Mouse (Mus musculus) heart, embryonic 16.5 days (tissue): ENCODE measurements around the gene Cox7a1. TPM values are rescaled to one million over a fixed set of nuclear protein-coding genes. Genes with fewer than 3 reads are reported as not detected.

Source experiments
- ATAC-seq: fragments of 200-750 bp; cut with Nextera tagmentation; replicated peaks from 2 replicates; pipeline ENCODE4 v1.8.0; 2017; ENCODE audit warnings: moderate number of reproducible peaks; ENCODE audit not compliant: insufficient read depth, low FRiP score; ENCODE audit errors: extremely low read depth
- H3K27ac ChIP-seq: fragments of 300-500 bp; sonication (generic); 2 replicates; pipeline ENCODE4 v1.5.1; 2014; ENCODE audit warnings: mild to moderate bottlenecking, low read length, control low read depth, moderate library complexity
- H3K27me3 ChIP-seq: fragments of 300-500 bp; sonication (generic); 2 replicates; pipeline ENCODE4 v1.6.1; 2014; ENCODE audit warnings: low read length, mixed read lengths; ENCODE audit not compliant: control insufficient read depth, insufficient read depth
- H3K36me3 ChIP-seq: fragments of 300-500 bp; sonication (generic); 2 replicates; pipeline ENCODE4 v1.6.1; 2014; ENCODE audit not compliant: control insufficient read depth, insufficient read depth
- H3K4me1 ChIP-seq: fragments of 300-500 bp; sonication (generic); 2 replicates; pipeline ENCODE4 v1.6.1; 2014; ENCODE audit warnings: low read length, mixed read lengths; ENCODE audit not compliant: control insufficient read depth, insufficient read depth
- H3K4me2 ChIP-seq: fragments of 300-500 bp; sonication (generic); 2 replicates; pipeline ENCODE4 v1.6.1; 2014; ENCODE audit warnings: low read depth, mild to moderate bottlenecking, control low read depth, low read length
- H3K4me3 ChIP-seq: fragments of 300-500 bp; sonication (generic); 2 replicates; pipeline ENCODE4 v1.5.1; 2014; ENCODE audit warnings: mild to moderate bottlenecking, control low read depth, low read length
- H3K9ac ChIP-seq: fragments of 300-500 bp; sonication (generic); 2 replicates; pipeline ENCODE4 v1.6.1; 2014; ENCODE audit warnings: low read length, control low read depth
- H3K9me3 ChIP-seq: fragments of 300-500 bp; sonication (generic); replicated peaks from 2 replicates; pipeline ENCODE4 v1.6.1; 2016; ENCODE audit warnings: low read length; ENCODE audit not compliant: control insufficient read depth
- WGBS: fragments of 180-500 bp; shearing (Covaris S2); extraction: QIAGEN DNeasy Blood & Tissue Kit; methylation state at CpG from one replicate; pipeline ENCODE4 v1.1.7; 2014; 5-methylcytosine and 5-hydroxymethylcytosine counted together
- polyA plus RNA-seq: library from polyadenylated mRNA; unstranded; fragments of >200 nt; fragmentation: Nextera tagmentation; extraction: Ambion mirVana; gene quantifications from 2 replicates; pipeline ENCODE4 v1.2.1, GENCODE M21; 2015

Gene Cox7a1
- 506 and 580 TPM in 2 replicates for polyA plus RNA-seq

DNA sequence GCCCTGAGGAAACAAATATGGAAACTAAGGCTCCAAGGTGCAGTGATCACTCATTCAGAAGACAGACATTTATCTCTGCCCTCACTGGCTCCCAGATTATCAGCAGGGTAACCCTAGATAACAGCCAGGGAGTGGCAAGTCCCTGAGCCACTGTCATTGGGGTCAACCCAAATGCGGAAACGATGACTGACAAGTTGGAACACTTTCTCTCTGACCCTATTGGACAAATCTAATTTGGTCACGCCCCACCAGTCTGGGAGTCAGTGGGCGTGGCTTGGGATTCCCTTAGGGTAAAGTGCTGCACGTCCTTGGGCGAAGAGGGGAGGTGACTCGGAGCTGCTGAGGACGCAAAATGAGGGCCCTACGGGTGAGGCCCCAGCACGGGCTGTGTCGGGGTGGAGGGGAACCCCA is at the start of gene Cox7a1:
Cox7a1 (plus strand) TSS at position 266 of the 411 bp plus-strand sequence.
- peak within 1 kb of the TSS; percentile 59 for H3K4me2 ChIP-seq
- peaks cover 8% of the 10 kb centered on the region; the same call in 1 of the 2 replicates for H3K4me1 ChIP-seq
- H3K27ac ChIP-seq: peak within 1 kb of the TSS; percentile 77
- no peaks in the 10 kb centered on the region for H3K27me3 ChIP-seq
- under 1% methylated on average over 11 of the region's 11 CpGs for WGBS
- peaks cover 23% of the 10 kb centered on the region for H3K36me3 ChIP-seq
- peak; percentile 88 for ATAC-seq
- H3K9ac ChIP-seq: peak within 1 kb of the TSS; percentile 78
- peak within 1 kb of the TSS; percentile 56 for H3K4me3 ChIP-seq
- no peaks in the 10 kb centered on the region for H3K9me3 ChIP-seq

DNA sequence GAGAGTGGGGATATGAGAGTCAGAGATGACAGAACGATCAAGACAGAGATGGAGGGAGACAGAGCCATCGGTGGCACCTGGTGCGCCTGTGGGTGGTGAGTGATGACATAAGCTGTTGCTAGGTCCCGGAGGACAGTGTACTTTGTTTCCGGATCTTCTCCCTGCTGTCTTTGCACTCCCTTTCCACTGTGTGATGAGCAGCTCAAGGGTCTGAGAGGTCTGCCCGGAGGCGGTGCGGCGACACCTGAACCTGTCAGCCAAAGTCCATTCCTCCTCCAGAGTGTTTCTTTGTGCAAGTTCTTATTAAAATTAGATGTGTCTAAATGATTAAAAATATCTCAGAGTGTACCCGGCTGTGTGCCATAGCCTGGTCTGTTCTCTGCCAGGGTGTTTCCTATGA is 47.1 kb upstream of the Cox7a1 start:
- WGBS: 79% methylated on average over 10 of the region's 10 CpGs
- Histone ChIP-seq H3K27ac (no peak overlapping the region), H3K4me3 (no peak overlapping the region), H3K4me1 (no peaks in the 10 kb centered on the region), H3K36me3 (peaks cover 45% of the 10 kb centered on the region), H3K27me3 (no peaks in the 10 kb centered on the region), H3K9me3 (peaks cover 12% of the 10 kb centered on the region), H3K9ac (no peak overlapping the region), H3K4me2 (no peak overlapping the region)
- no peak for ATAC-seq

DNA sequence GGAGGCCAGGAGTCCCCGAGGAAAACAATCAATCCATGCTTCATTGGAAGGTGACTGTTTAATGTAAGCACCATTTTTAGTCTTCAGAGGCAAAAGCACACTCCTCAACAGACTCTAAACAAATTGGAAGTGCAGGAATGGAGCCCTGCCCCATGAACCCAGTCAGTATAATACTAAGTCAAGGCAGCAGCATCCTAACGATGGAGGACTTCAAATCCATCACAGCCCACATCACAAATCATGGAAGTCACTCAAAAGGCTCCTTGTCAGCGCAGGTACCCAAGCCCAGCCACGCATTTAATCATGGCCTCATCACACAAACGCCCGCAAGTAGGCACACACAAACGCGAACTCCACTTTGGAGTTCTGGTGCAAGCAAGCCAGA is 40.8 kb upstream of the Cox7a1 start:
- peak overlapping the region; percentile 78; the same call in 1 of the 2 replicates for H3K27ac ChIP-seq
- H3K9me3 ChIP-seq: 0 out of 2 replicates have a peak, but pooled peaks cover 5% of the 10 kb centered on the region
- H3K36me3 ChIP-seq: peaks cover 12% of the 10 kb centered on the region; the same call in 1 of the 2 replicates
- peak overlapping the region; percentile 66 for H3K4me2 ChIP-seq
- peak overlapping the region; percentile 78 for H3K9ac ChIP-seq
- H3K27me3 ChIP-seq: no peaks in the 10 kb centered on the region
- WGBS: 17% methylated on average over 8 of the region's 8 CpGs
- peak overlapping the region; percentile 66 for H3K4me3 ChIP-seq
- peaks cover 3% of the 10 kb centered on the region for H3K4me1 ChIP-seq
- ATAC-seq: no peak

DNA sequence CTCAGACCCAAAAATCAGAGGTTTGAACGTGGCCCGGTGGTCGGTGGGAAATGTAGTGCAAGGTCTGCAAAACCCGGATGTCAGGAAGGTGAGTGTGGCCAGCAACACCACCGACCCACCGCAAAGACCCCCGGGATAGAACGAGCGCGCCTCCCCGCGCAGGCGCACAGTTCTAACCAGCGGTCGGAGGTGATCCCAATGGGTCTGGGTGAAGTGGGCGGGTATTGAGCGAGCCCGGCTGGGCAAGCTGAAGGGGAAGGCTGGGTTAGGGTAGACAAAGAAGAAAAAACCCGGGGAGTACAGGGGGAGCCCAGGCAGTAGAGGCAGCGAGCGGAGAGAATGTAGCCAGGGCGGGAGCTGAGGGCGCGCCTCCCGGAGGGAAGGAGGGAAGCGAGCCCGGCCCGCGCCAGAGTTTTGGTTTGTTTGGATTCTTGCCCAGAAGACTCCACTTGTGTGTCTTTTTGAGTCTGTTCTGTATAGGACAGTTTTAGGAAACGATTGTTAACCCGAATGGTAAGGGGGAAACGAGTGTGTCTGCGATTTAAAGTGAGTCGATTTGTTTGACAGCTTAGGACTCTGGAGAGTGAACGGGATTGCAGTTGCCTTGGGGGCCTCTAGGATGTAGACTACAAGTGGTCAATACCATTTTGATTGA is 40.3 kb upstream of the Cox7a1 start:
- H3K9ac ChIP-seq: peak overlapping the region; percentile 78
- peak overlapping the region; percentile 66 for H3K4me2 ChIP-seq
- peaks cover 17% of the 10 kb centered on the region; the same call in 1 of the 2 replicates for H3K36me3 ChIP-seq
- H3K9me3 ChIP-seq: peaks cover 8% of the 10 kb centered on the region; the same call in 1 of the 2 replicates
- ATAC-seq: peak; percentile 92
- no peaks in the 10 kb centered on the region for H3K27me3 ChIP-seq
- 1% methylated on average over 35 of the region's 35 CpGs for WGBS
- H3K4me1 ChIP-seq: peaks cover 3% of the 10 kb centered on the region
- peak overlapping the region; percentile 78 for H3K27ac ChIP-seq
- peak overlapping the region; percentile 66 for H3K4me3 ChIP-seq

DNA sequence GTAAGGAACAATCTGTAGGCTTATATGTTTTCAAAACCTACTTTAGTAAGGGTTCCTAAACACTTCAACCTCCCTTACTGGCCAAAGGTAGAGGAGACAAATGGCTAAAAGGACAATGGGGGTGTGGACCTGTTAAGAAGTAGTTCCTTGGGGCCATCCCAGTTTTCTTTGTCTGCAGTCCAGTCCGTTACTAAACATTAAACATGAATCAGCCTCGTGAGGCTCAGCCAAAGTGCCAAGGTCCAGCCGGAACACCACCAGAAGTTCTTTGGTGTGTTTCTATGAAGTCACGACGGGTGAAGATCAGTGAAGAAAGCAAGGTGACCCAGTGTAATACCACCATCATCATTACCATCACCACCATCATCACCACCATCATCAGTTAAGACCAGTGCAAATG is 36.9 kb upstream of the Cox7a1 start:
- Histone ChIP-seq H3K4me1 (peaks cover 3% of the 10 kb centered on the region), H3K27me3 (no peaks in the 10 kb centered on the region), H3K4me3 (no peak overlapping the region), H3K4me2 (no peak overlapping the region), H3K9ac (no peak overlapping the region), H3K9me3 (peaks cover 31% of the 10 kb centered on the region), H3K27ac (no peak overlapping the region), H3K36me3 (peaks cover 31% of the 10 kb centered on the region)
- ATAC-seq: no peak
- WGBS: 91% methylated on average over 5 of the region's 5 CpGs

DNA sequence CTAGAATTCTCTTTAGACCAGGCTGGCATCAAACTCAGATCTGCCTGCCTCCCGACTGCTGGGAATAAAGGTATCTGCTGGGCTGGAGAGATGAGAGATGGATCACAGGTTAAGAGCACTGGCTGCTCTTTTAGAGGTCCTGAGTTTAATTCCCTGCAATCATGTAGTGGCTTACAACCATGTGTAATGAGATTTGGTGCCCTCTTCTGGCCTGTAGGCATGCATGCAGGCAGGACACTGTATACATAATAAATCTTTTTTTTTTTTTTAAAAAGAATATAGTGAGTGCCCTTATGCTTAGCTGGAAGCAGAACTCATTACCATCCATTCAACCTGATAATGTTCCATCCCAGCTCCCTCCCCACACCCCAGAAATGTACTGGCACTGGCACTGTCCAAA is 29.9 kb upstream of the Cox7a1 start:
- peaks cover 74% of the 10 kb centered on the region for H3K9me3 ChIP-seq
- H3K27me3 ChIP-seq: no peaks in the 10 kb centered on the region
- no peak overlapping the region for H3K4me2 ChIP-seq
- WGBS: 96% methylated on average over 1 of the region's 1 CpGs
- no peak overlapping the region for H3K4me3 ChIP-seq
- no peak overlapping the region for H3K9ac ChIP-seq
- ATAC-seq: no peak
- no peak overlapping the region for H3K27ac ChIP-seq
- H3K36me3 ChIP-seq: peaks cover 65% of the 10 kb centered on the region
- H3K4me1 ChIP-seq: no peaks in the 10 kb centered on the region

DNA sequence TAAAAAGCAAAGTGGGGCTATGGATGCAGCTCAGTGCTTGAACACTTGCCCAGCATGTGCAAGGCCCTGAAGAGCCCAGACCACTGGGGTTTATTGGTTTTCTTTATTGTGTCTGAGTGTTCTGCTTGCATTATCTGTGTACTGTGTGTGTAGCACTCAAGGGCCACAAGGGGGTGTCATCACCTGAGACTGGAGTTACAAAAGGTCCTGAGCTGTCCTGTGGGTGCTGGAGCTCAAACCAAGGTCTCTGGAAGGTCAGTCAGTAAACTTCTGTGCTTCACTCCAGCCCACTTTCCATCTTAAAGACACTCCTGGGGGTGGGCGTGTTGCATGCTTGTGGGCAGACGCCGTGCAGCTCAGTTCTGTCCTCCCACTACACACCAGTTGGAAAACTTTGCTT is 28.4 kb upstream of the Cox7a1 start:
- H3K27ac ChIP-seq: no peak overlapping the region
- H3K4me1 ChIP-seq: no peaks in the 10 kb centered on the region
- no peak overlapping the region for H3K4me3 ChIP-seq
- 95% methylated on average over 3 of the region's 3 CpGs for WGBS
- H3K9me3 ChIP-seq: peaks cover 75% of the 10 kb centered on the region
- no peaks in the 10 kb centered on the region for H3K27me3 ChIP-seq
- H3K9ac ChIP-seq: no peak overlapping the region
- no peak for ATAC-seq
- no peak overlapping the region for H3K4me2 ChIP-seq
- H3K36me3 ChIP-seq: peaks cover 73% of the 10 kb centered on the region

DNA sequence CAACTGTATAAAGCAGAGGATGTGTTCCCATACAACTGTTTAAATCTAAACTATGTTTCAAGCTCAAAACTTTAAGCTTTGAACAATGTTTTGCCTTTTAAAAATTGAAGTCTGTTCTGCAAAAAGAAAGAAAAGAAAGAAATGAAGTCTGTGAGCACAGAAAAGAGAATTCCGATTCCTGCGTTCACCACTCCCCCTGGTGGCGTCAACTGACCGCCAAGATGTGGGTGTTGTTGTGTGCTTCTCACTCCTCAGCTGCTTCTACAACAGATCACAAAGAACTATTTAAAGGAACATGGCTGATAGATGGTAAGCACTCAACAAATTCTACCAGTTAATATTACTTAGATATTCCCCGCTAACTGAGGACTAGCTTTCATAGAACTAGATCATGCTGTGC is 20.8 kb upstream of the Cox7a1 start:
- Histone ChIP-seq H3K4me3 (no peak overlapping the region), H3K9me3 (peaks cover 51% of the 10 kb centered on the region)
- no peak for ATAC-seq

DNA sequence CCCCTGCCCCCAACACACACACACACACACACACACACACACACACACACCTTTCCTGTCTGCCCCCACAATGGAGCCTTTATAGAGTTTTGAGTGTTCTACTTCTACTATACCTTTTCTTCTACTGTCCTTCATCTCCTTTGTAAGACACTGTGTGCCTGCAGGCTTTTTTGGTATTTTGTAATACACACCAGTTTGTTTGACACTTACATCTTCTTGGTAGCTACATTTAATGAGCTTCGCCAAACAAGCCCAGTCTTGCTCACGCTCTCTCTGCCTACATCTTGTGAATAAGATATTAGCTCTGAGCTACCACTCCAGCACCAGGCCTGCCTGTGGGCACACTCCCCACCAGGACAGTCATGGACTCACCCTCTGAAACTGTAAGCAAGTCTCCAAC is 19.2 kb upstream of the Cox7a1 start:
- H3K36me3 ChIP-seq: peaks cover 52% of the 10 kb centered on the region
- H3K9ac ChIP-seq: no peak overlapping the region
- no peak overlapping the region for H3K4me3 ChIP-seq
- no peaks in the 10 kb centered on the region for H3K27me3 ChIP-seq
- H3K9me3 ChIP-seq: peaks cover 41% of the 10 kb centered on the region
- ATAC-seq: no peak
- no peak overlapping the region for H3K27ac ChIP-seq
- peaks cover 14% of the 10 kb centered on the region for H3K4me1 ChIP-seq
- H3K4me2 ChIP-seq: no peak overlapping the region
- WGBS: 96% methylated on average over 2 of the region's 2 CpGs

More for the DNA sequence above, 20.8 kb upstream of the Cox7a1 start:
- no peak overlapping the region for H3K27ac ChIP-seq
- no peak overlapping the region for H3K4me2 ChIP-seq
- H3K9ac ChIP-seq: no peak overlapping the region
- H3K4me1 ChIP-seq: peaks cover 10% of the 10 kb centered on the region
- WGBS: 82% methylated on average over 5 of the region's 5 CpGs
- H3K27me3 ChIP-seq: no peaks in the 10 kb centered on the region
- H3K36me3 ChIP-seq: peaks cover 69% of the 10 kb centered on the region
